Mouse (Mus musculus) midbrain, embryonic 11.5 days (tissue): ENCODE data around the gene Ssrp1. TPM values are rescaled to one million over a fixed set of nuclear protein-coding genes. Genes with fewer than 3 reads are reported as not detected.
A peak's percentile ranks its signal among the peaks of the same experiment; 100 is the strongest.

Source experiments
- ATAC-seq: fragments of 200-750 bp; cut with Nextera tagmentation; 2 replicates; pipeline ENCODE4 v1.8.0; 2017; ENCODE audit warnings: moderate TSS enrichment, moderate library complexity; ENCODE audit not compliant: low FRiP score
- DNase-seq: peaks from one replicate; pipeline ENCODE4 v3.0.0; 2015; ENCODE audit warnings: low spot score; ENCODE audit errors: missing footprints
- H3K27ac ChIP-seq: fragments of 300-500 bp; sonication (generic); 2 replicates; pipeline ENCODE4 v1.5.1; 2014; ENCODE audit warnings: low read depth, low read length
- H3K27me3 ChIP-seq: fragments of 300-500 bp; sonication (generic); 2 replicates; pipeline ENCODE4 v1.6.1; 2014; ENCODE audit warnings: mild to moderate bottlenecking, low read length, moderate library complexity, mixed read lengths; ENCODE audit not compliant: control insufficient read depth, insufficient read depth
- H3K36me3 ChIP-seq: fragments of 300-500 bp; sonication (generic); 2 replicates; pipeline ENCODE4 v1.6.1; 2014; ENCODE audit warnings: mild to moderate bottlenecking, low read length, moderate library complexity, mixed read lengths; ENCODE audit not compliant: control insufficient read depth, insufficient read depth
- H3K4me1 ChIP-seq: fragments of 300-500 bp; sonication (generic); 2 replicates; pipeline ENCODE4 v1.6.1; 2014; ENCODE audit warnings: low read length; ENCODE audit not compliant: control insufficient read depth, insufficient read depth
- H3K4me2 ChIP-seq: fragments of 300-500 bp; sonication (generic); 2 replicates; pipeline ENCODE4 v1.6.1; 2014; ENCODE audit warnings: mild to moderate bottlenecking, moderate library complexity
- H3K4me3 ChIP-seq: fragments of 300-500 bp; sonication (generic); 2 replicates; pipeline ENCODE4 v1.5.1; 2014; ENCODE audit warnings: low read depth, low read length
- H3K9ac ChIP-seq: fragments of 300-500 bp; sonication (generic); 2 replicates; pipeline ENCODE4 v1.6.1; 2014; ENCODE audit warnings: low read length
- H3K9me3 ChIP-seq: fragments of 300-500 bp; sonication (generic); 2 replicates; pipeline ENCODE4 v1.6.1; 2016; ENCODE audit warnings: low read length; ENCODE audit not compliant: control insufficient read depth
- WGBS: fragments of 180-500 bp; shearing (Covaris S2); extraction: QIAGEN DNeasy Blood & Tissue Kit; methylation state at CpG from one replicate; pipeline ENCODE4 v1.1.7; 2014; 5-methylcytosine and 5-hydroxymethylcytosine counted together
- polyA plus RNA-seq: library from polyadenylated mRNA; unstranded; fragments of >200 nt; fragmentation: Nextera tagmentation; extraction: Ambion mirVana; gene quantifications from 2 replicates; pipeline ENCODE4 v1.2.1, GENCODE M21; 2014

Gene Ssrp1
- polyA plus RNA-seq, result 345 and 352 TPM in 2 replicates

DNA sequence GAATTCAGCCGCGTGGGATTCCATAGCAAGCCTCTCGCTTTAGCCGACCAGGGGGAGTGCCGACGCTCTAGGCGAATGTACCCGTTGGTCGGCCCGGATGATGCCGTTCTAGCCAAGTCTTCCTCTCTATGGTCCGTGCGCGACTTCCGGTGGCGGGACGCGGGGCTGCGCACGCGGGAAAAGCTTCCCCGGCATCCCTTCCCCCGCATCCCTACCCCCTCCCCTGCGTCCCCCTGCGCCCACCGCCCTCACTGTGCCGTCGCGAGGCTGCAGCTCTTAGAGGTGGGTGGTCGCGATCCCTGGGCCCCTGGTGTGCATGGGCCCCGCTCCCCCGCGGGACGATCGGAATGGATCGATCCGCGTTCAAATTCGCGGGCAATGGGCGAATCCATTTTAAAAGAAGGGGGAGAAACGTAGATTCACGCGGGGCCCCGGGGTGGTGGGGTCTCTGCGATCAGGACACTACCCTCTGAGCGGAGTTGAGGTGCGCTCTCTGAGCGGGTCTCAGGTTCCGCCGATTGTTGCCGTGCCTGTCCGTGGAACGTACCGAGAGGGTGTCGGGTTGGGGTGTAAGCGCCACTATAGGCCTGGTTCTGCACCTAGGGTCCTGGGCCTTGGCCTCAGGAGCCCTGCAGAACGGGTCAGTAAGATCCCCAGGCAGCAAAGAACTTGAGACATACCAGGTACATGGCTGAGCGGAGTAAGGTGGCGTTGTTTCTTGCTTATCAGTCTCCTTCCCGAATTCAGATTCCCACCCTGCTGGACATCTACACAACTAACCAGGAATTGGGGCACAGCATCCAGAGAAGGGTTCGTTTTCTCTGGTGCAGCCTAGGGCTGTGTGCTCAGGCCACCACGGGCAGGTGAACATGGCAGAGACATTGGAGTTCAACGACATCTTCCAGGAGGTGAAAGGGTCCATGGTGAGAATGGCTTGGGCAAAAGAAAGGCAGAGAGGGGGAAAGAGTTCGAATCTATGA is at the start of gene Ssrp1, which contains the start of gene P2rx3:
TSS of gene Ssrp1 (plus strand) at position 188 of the 980 bp plus-strand sequence.
TSS of gene P2rx3 (minus strand) at position 416 of the 980 bp plus-strand sequence.
- Histone ChIP-seq H3K27me3 (no peaks in the 10 kb centered on the region), H3K9ac (peak within 1 kb of the TSS; percentile 96), H3K27ac (peak within 1 kb of the TSS; percentile 76), H3K4me2 (peak within 1 kb of the TSS; percentile 83), H3K9me3 (no peaks in the 10 kb centered on the region), H3K4me3 (peak within 1 kb of the TSS; percentile 80), H3K4me1 (peaks cover 13% of the 10 kb centered on the region), H3K36me3 (peaks cover 27% of the 10 kb centered on the region)
- DNase-seq (peak; percentile 99), ATAC-seq (peak; percentile 96)
- WGBS, result under 1% methylated on average over 66 of the region's 66 CpGs

DNA sequence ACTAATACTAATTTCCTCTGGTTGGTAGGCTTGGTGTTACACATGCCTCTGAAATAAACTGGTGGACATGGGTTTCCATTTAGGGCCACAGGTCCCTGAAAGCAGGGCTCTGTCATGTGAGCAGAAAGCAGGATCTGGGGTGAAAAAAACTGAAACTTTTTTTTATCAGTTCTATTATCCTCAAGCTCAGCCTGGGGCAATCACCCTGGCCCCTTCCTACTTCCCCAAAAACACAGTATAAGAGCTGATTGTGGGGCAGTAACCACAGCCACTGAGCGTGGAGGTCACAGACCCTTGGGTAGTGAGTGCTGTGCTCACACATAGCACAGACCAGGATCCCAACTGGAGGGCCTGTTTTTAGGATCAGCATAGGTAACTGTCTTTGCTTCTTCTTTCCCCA is 49.1 kb upstream of the Ssrp1 start, which contains the start of gene Prg3:
TSS of gene Prg3 (plus strand) at position 286 of the 400 bp plus-strand sequence.
- H3K4me1 ChIP-seq, result no peaks in the 10 kb centered on the region
- H3K27me3 ChIP-seq, result no peaks in the 10 kb centered on the region
- DNase-seq (no peak), ATAC-seq (no peak)
- H3K36me3 ChIP-seq, result no peaks in the 10 kb centered on the region
- no peak within 1 kb of the TSS for H3K27ac ChIP-seq
- no peak within 1 kb of the TSS for H3K4me3 ChIP-seq
- no peak within 1 kb of the TSS for H3K4me2 ChIP-seq
- H3K9me3 ChIP-seq, result no peaks in the 10 kb centered on the region
- 71% methylated on average over 1 of the region's 1 CpGs for WGBS
- H3K9ac ChIP-seq, result no peak within 1 kb of the TSS

DNA sequence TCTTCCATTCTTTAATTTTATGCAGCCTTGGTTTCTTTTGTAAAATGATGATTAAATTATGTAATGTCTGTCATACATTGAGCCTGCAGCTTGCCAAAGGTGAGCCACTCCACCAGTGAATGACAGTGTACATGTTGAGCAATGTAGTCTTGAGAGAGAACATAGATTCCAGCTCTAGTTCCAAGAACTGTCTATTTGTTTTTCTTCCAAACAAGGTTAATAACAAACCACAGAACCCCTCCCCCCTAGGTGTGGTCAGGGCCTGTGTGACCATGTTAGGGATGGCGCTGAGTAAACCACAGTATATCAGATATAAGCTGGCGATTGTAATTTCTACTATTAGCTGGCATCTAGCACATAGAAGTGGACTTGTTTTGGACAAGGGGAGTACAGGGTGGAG is 40.7 kb upstream of the Ssrp1 start:
- H3K36me3 ChIP-seq, result no peaks in the 10 kb centered on the region
- no peak overlapping the region for H3K9ac ChIP-seq
- no peak overlapping the region for H3K4me2 ChIP-seq
- 94% methylated on average over 2 of the region's 2 CpGs for WGBS
- no peak overlapping the region for H3K27ac ChIP-seq
- DNase-seq (no peak), ATAC-seq (no peak)
- H3K4me3 ChIP-seq, result no peak overlapping the region
- H3K27me3 ChIP-seq, result no peaks in the 10 kb centered on the region
- H3K9me3 ChIP-seq, result no peaks in the 10 kb centered on the region
- no peaks in the 10 kb centered on the region for H3K4me1 ChIP-seq

DNA sequence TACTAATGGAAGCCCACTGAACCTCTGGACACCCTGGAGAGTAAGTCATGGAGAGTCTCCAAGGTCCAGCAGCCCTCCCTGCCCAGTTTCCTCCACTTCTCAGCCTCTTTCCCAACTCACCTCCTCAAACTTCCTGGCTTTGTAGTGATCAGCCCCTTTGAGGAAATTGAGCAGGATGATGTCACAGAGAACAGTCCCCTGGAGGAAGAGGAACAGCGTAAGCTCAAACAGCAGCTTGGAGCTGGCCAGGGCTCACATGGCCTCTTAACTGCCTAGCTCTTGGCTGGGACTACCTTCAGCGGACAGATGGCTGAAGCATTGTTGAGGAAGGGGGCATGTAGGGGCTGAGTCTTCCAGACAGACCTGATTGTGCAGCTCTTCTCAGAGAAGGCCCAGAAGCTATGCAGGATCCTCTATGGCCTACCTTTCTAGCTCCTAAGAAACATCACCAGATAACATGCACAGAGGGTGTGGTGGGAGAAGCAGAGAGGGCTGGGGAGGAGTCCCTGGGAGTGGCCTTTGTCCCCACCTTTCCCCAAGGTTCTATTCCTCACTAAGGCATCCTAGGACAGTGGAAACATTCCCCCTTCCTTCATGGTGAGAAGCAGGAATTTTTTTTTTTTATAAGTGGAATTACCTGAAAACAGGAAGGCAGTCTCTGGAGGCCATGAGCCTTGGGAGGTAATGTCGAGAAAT is 37.4 kb upstream of the Ssrp1 start:
- DNase-seq (no peak), ATAC-seq (no peak)
- Histone ChIP-seq H3K9me3 (no peaks in the 10 kb centered on the region), H3K27me3 (no peaks in the 10 kb centered on the region), H3K36me3 (no peaks in the 10 kb centered on the region), H3K9ac (no peak overlapping the region), H3K27ac (no peak overlapping the region), H3K4me3 (no peak overlapping the region), H3K4me1 (no peaks in the 10 kb centered on the region), H3K4me2 (no peak overlapping the region)
- 87% methylated on average over 3 of the region's 3 CpGs for WGBS

DNA sequence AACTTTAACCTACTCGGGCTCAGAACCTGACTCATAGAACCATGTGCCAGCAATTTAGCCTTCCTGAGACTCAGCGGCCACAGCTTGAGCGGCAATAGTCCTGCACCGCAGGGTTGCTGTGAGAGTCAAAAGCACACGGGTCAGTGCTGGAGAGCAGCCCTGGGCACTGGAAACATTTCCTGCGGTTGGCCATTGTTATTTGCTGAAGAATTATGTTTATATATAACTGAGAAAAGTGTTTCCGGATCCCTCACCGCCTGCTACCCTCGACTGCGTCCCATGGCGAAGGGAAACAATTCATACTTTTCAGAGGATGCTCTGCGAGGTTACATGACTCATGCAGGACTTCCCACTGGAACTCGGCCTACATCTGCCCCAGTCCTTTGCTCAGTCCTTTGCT is 35.5 kb upstream of the Ssrp1 start:
- H3K4me3 ChIP-seq, result no peak overlapping the region
- H3K36me3 ChIP-seq, result no peaks in the 10 kb centered on the region
- no peaks in the 10 kb centered on the region for H3K4me1 ChIP-seq
- 68% methylated on average over 13 of the region's 13 CpGs for WGBS
- DNase-seq (no peak), ATAC-seq (no peak)
- no peak overlapping the region for H3K4me2 ChIP-seq
- H3K9me3 ChIP-seq, result no peaks in the 10 kb centered on the region
- H3K27ac ChIP-seq, result no peak overlapping the region
- no peak overlapping the region for H3K9ac ChIP-seq
- H3K27me3 ChIP-seq, result no peaks in the 10 kb centered on the region

DNA sequence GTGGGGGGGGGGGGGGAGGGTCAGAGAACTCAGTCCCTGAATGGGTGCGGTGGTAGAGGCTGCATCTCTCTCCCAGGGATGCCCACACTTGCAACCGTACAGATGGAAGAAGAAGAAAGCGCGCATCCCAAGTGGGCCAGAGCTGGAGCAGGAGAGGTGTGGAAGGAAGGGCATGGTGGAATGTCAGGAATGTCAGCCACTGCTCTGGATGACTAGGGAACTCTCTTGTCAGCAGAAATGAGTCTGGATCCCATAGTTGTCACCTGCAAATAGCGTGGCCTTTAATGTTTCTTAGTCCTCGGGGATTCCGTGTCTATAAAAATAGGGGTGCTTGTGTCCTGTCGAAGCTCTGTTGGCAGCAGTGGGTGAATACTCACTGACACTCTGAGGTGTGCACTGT is 34.5 kb upstream of the Ssrp1 start:
- Histone ChIP-seq H3K4me1 (no peaks in the 10 kb centered on the region), H3K4me3 (no peak overlapping the region), H3K9ac (no peak overlapping the region), H3K9me3 (no peaks in the 10 kb centered on the region), H3K27ac (no peak overlapping the region), H3K36me3 (no peaks in the 10 kb centered on the region), H3K4me2 (no peak overlapping the region), H3K27me3 (no peaks in the 10 kb centered on the region)
- DNase-seq (no peak), ATAC-seq (no peak)
- WGBS, result 89% methylated on average over 8 of the region's 8 CpGs

DNA sequence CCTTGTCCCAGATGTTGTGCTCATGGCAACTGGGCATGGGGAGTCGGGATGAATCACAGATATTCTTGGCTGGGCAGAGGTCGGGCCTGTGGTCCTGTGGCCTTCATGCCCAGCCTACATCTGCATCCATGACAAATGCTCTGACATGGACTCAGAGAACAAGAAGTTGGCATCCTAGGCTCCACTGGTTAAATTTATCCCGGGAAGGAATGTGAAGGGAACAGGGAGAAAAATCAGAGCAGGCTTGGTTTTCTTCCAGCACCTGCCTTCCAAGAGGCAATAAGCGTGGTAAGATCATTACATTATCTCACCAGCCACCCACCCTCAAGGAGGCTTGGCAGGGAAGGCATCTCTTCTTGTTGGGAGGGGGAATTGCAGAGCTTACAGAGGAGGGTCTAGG is 32.7 kb upstream of the Ssrp1 start:
- DNase-seq, result no peak
- 87% methylated on average over 4 of the region's 4 CpGs for WGBS

DNA sequence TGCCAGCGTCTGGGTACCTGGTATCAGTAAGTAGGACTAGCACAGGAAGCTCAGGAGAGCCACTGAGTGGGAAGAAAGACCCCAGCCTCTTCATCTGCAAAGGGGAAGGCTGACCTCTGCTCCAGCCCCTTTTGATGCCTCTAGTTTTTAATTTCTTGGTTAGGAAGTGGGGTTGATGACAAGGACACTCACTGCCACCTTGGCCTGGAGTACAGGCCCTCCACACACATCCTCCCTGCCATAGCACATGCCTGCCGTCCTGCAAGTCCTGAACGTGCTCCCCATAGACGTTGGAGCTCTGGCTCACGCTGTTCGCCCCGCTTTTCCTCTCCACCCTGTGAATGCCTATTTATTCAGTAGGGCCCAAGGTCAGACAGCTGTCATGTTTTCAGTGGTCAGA is 30.4 kb upstream of the Ssrp1 start:
- H3K4me3 ChIP-seq, result no peak overlapping the region
- no peaks in the 10 kb centered on the region for H3K4me1 ChIP-seq
- no peak overlapping the region for H3K4me2 ChIP-seq
- no peaks in the 10 kb centered on the region for H3K36me3 ChIP-seq
- no peak for DNase-seq
- H3K27ac ChIP-seq, result no peak overlapping the region
- no peaks in the 10 kb centered on the region for H3K9me3 ChIP-seq
- 84% methylated on average over 7 of the region's 7 CpGs for WGBS
- H3K27me3 ChIP-seq, result no peaks in the 10 kb centered on the region
- H3K9ac ChIP-seq, result no peak overlapping the region
- no peak for ATAC-seq

More for the DNA sequence above, 32.7 kb upstream of the Ssrp1 start:
- no peak overlapping the region for H3K9ac ChIP-seq
- H3K4me1 ChIP-seq, result no peaks in the 10 kb centered on the region
- no peak overlapping the region for H3K4me3 ChIP-seq
- no peak overlapping the region for H3K4me2 ChIP-seq
- H3K27ac ChIP-seq, result no peak overlapping the region
- no peaks in the 10 kb centered on the region for H3K36me3 ChIP-seq
- H3K27me3 ChIP-seq, result no peaks in the 10 kb centered on the region
- no peak for ATAC-seq
- H3K9me3 ChIP-seq, result no peaks in the 10 kb centered on the region

DNA sequence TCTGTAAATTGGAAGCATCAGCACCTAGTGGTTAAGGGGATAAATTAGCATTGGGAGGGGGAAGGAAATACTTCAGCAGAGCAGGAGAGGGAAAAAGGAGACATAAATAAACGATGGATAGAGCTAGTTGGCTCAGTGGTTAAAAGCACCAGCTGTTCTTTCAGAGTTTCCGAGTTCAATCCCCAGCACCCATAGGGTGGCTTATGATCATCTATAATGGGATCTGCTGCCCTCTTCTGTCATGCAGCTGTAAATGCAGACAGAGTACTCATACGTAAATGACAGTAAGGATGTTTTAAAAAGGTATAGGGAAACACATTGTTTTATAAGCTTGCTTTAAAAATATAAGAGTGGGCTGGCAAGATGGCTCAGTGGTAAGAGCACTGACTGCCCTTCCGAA is 29.3 kb upstream of the Ssrp1 start:
- Histone ChIP-seq H3K4me1 (no peaks in the 10 kb centered on the region), H3K9me3 (no peaks in the 10 kb centered on the region), H3K4me3 (no peak overlapping the region), H3K9ac (no peak overlapping the region), H3K27me3 (no peaks in the 10 kb centered on the region), H3K4me2 (no peak overlapping the region), H3K27ac (no peak overlapping the region), H3K36me3 (no peaks in the 10 kb centered on the region)
- peak; percentile 47; the same call in 1 of the 2 replicates for ATAC-seq
- DNase-seq, result peak; percentile 87
- WGBS, result 21% methylated on average over 4 of the region's 4 CpGs
